Mouse (Mus musculus) midbrain, embryonic 14.5 days (tissue): Measurements from ENCODE around the gene Krt86. TPM values are rescaled to one million over a fixed set of nuclear protein-coding genes. Genes with fewer than 3 reads are reported as not detected.

Experiments
- ATAC-seq: fragments of 200-750 bp; cut with Nextera tagmentation; 2 replicates; pipeline ENCODE4 v1.8.0; 2017; ENCODE audit warnings: moderate number of reproducible peaks, moderate library complexity; ENCODE audit not compliant: low FRiP score, low TSS enrichment
- DNase-seq: peaks from one replicate; pipeline ENCODE4 v3.0.0-alpha.2; 2015
- H3K27ac ChIP-seq: fragments of 300-500 bp; sonication (generic); replicated peaks from 2 replicates; pipeline ENCODE4 v1.5.1; 2014; ENCODE audit warnings: mild to moderate bottlenecking, low read depth, low read length, moderate library complexity
- H3K27me3 ChIP-seq: fragments of 300-500 bp; sonication (generic); 2 replicates; pipeline ENCODE4 v1.6.1; 2014; ENCODE audit warnings: low read length, control low read depth, mixed read lengths; ENCODE audit not compliant: control insufficient read depth, insufficient read depth
- H3K36me3 ChIP-seq: fragments of 300-500 bp; sonication (generic); 2 replicates; pipeline ENCODE4 v1.6.1; 2014; ENCODE audit warnings: low read length, control low read depth; ENCODE audit not compliant: control insufficient read depth, insufficient read depth
- H3K4me1 ChIP-seq: fragments of 300-500 bp; sonication (generic); 2 replicates; pipeline ENCODE4 v1.6.1; 2014; ENCODE audit warnings: mild to moderate bottlenecking, antibody characterized with exemption, low read length, control low read depth; ENCODE audit not compliant: control insufficient read depth, insufficient read depth
- H3K4me2 ChIP-seq: fragments of 300-500 bp; sonication (generic); 2 replicates; pipeline ENCODE4 v1.6.1; 2014; ENCODE audit warnings: mild to moderate bottlenecking, low read length, moderate library complexity
- H3K4me3 ChIP-seq: fragments of 300-500 bp; sonication (generic); replicated peaks from 2 replicates; pipeline ENCODE4 v1.5.1; 2014; ENCODE audit warnings: low read depth, low read length
- H3K9ac ChIP-seq: fragments of 300-500 bp; sonication (generic); replicated peaks from 2 replicates; pipeline ENCODE4 v1.6.1; 2014; ENCODE audit warnings: mild to moderate bottlenecking, low read length, moderate library complexity
- H3K9me3 ChIP-seq: fragments of 300-500 bp; sonication (generic); 2 replicates; pipeline ENCODE4 v1.6.1; 2016; ENCODE audit warnings: low read length, control low read depth, mixed read lengths; ENCODE audit not compliant: control insufficient read depth
- WGBS: fragments of 180-500 bp; shearing (Covaris S2); extraction: QIAGEN DNeasy Blood & Tissue Kit; methylation state at CpG from one replicate; pipeline ENCODE4 v1.1.7; 2014; 5-methylcytosine and 5-hydroxymethylcytosine counted together
- polyA plus RNA-seq: library from polyadenylated mRNA; unstranded; fragments of >200 nt; fragmentation: Nextera tagmentation; extraction: Ambion mirVana; gene quantifications from 2 replicates; pipeline ENCODE4 v1.2.1, GENCODE M21; 2014

Krt86 gene
- polyA plus RNA-seq, 1 experiment from 2014 or later = 0.11 TPM

DNA sequence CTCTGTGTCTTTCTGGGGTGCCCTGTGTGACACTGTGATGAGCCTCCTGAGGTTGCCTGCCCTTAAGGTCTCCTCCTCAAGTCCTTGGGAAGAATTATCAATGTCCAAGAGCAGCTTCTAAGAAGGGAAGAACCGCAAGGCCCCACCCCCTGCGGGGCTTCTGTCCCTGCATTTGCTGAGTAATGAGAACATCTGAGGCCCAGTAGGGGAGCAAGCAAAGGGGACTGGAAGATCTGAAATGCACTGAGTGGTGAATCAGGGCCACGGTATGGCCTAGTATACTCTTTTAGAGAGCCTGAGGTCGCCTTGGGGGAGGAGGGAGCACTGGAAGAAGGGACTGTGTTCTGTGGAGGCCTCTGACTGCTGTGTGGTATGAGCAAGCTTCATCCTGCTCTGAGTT is 8.8 kb downstream of the Krt86 start:
- no peaks in the 10 kb centered on the region; the same call in 1 of the 2 replicates for H3K27me3 ChIP-seq
- no peaks in the 10 kb centered on the region for H3K9me3 ChIP-seq
- peaks cover 12% of the 10 kb centered on the region for H3K4me1 ChIP-seq
- H3K4me3 ChIP-seq = no peak overlapping the region
- no peak overlapping the region for H3K4me2 ChIP-seq
- no peak overlapping the region for H3K27ac ChIP-seq
- WGBS = 40% methylated on average over 4 of the region's 4 CpGs
- H3K9ac ChIP-seq = no peak overlapping the region
- no peaks in the 10 kb centered on the region for H3K36me3 ChIP-seq
- DNase-seq (no peak), ATAC-seq (no peak)

DNA sequence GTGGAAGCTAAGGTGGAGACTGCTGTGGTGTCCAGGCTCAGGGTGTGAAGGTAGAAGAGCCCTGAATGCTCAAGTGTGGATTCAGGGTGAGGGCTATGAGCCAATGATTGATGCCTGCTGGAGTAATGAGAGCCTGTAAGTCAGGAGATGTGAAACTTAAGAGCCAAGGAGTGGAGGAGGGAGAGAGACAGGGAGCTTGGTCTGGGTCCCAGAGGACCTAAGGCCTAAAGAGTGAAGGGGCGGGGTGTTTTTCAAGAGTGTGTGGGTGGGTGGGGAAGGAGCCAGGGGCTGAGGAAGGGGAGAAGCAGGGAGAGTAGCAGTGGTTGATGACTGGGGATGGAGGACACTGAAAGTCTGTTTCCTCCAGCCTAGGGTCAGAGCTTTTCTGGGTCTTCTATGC is 10.4 kb downstream of the Krt86 start:
- WGBS = 81% methylated on average over 1 of the region's 1 CpGs
- ATAC-seq (no peak), DNase-seq (no peak)
- no peak overlapping the region for H3K9ac ChIP-seq
- H3K4me3 ChIP-seq = no peak overlapping the region
- no peak overlapping the region for H3K27ac ChIP-seq
- no peaks in the 10 kb centered on the region for H3K36me3 ChIP-seq
- no peak overlapping the region for H3K4me2 ChIP-seq
- no peaks in the 10 kb centered on the region for H3K9me3 ChIP-seq
- no peaks in the 10 kb centered on the region; the same call in 1 of the 2 replicates for H3K27me3 ChIP-seq
- peaks cover 12% of the 10 kb centered on the region for H3K4me1 ChIP-seq

DNA sequence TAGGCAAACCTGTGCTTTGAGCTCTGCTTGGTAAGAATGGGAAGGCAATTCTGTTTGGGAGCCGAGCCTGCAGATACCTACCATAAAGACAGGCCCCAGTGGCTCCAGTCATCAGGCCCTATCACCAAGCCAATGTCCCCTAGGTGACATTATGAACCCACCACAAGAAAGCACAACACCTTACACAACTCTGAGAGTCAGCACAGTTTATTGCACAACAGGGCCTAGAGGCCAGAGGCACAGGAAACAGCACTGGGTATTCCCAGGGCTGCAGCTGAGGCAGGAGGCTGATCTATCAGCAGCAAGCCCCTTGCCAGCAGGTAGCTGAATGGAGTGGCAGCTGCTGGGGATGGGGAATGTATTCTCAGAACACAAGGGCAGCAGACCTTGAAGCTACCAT is 11.7 kb downstream of the Krt86 start:
- H3K36me3 ChIP-seq = no peaks in the 10 kb centered on the region
- no peak for ATAC-seq
- H3K4me1 ChIP-seq = no peaks in the 10 kb centered on the region
- no peaks in the 10 kb centered on the region for H3K9me3 ChIP-seq
- H3K4me2 ChIP-seq = no peak overlapping the region
- no peak overlapping the region for H3K4me3 ChIP-seq
- no peak overlapping the region for H3K9ac ChIP-seq
- H3K27me3 ChIP-seq = no peaks in the 10 kb centered on the region
- 100% methylated on average over 1 of the region's 1 CpGs for WGBS
- no peak overlapping the region for H3K27ac ChIP-seq
- DNase-seq = no peak

DNA sequence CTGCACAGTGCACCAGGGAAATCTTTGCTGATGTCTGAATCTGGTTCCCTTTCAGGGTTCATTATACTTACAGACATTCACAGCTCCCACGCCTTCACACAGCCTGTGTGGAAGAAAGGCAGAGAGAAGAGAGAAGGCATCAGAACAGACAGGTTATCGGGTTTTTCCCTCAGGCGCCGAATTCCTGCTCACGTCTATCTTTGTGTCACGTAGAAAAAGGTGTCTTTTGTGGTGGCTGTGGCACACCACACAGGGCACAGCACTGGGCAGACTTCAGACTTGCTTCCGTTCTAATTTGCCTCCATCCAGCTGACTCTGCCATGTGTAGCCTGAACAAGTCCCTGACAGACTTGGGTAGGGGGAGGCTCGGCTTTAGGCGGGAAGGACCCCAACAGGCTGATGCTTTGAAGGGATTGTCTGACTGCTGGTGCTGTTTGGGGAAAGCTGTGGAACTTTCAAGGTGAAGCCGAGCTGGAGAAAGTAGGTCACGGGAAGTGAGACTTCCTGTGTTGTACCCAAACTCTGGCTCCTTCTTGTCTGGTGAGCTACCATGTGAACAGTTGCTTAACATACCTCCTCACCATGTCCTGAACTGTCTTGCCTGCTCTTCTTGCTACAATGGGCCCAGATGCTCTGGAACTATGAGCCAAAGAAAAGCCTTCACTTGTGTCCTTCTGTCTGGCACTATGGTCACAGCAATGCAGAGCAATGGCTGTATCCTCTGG is 12.8 kb downstream of the Krt86 start:
- WGBS = 84% methylated on average over 11 of the region's 11 CpGs
- H3K4me3 ChIP-seq = no peak overlapping the region
- no peak for ATAC-seq
- H3K9ac ChIP-seq = no peak overlapping the region
- H3K4me1 ChIP-seq = no peaks in the 10 kb centered on the region
- no peaks in the 10 kb centered on the region for H3K27me3 ChIP-seq
- H3K9me3 ChIP-seq = no peaks in the 10 kb centered on the region
- peak; percentile 7 for DNase-seq
- H3K36me3 ChIP-seq = no peaks in the 10 kb centered on the region
- H3K27ac ChIP-seq = no peak overlapping the region
- H3K4me2 ChIP-seq = no peak overlapping the region

DNA sequence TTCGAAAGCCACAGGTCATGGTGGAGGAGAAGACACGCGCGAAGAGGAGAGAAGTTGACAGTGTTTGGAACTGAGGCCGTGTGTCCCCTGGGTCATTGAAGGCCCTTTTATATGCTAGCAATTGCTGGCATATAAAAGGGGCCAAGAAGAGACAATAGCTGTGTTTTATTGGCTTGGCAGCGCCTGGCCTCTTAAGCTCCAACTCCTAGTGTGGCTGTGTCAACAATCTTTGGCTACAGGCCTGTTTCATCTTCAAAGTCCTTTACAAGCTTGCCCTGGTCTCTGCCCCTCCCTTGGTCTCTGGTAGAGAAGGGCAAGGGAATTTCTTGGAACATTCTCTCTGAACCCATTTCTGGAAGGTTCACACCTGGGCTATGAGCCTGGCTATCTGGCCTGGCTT is 18.2 kb downstream of the Krt86 start, which contains the start of gene Krt83:
Krt83 (minus strand) TSS at position 82 of the 400 bp plus-strand sequence.
- H3K9me3 ChIP-seq = no peaks in the 10 kb centered on the region
- H3K27me3 ChIP-seq = no peaks in the 10 kb centered on the region
- no peak within 1 kb of the TSS for H3K27ac ChIP-seq
- 63% methylated on average over 6 of the region's 6 CpGs for WGBS
- no peak within 1 kb of the TSS for H3K4me3 ChIP-seq
- H3K4me2 ChIP-seq = no peak within 1 kb of the TSS
- peak; percentile 9 for DNase-seq
- H3K4me1 ChIP-seq = no peaks in the 10 kb centered on the region
- H3K36me3 ChIP-seq = no peaks in the 10 kb centered on the region
- no peak for ATAC-seq
- no peak within 1 kb of the TSS for H3K9ac ChIP-seq

DNA sequence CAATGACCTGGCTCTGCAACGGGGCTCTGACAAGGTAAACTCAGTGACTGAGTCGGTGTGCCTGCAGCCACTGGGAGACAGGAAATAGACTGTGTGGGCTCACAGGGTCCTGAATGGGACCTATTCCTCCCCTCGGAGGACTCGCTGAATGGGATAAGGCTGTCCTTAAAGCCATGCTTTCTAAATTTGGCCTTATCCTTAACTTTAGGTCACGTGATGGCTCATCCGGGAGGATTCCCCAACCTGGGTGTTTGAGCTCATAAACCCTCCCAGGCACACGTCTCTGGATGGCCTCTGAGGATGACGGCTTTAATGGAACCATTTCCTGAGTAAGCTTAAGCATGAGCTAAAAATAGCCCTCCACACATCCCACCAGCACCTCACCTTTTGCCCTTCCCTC is 19.4 kb downstream of the Krt86 start:
- DNase-seq (no peak), ATAC-seq (no peak)
- H3K27ac ChIP-seq = no peak overlapping the region
- 83% methylated on average over 8 of the region's 8 CpGs for WGBS
- no peak overlapping the region for H3K4me3 ChIP-seq
- no peaks in the 10 kb centered on the region for H3K4me1 ChIP-seq
- H3K9ac ChIP-seq = no peak overlapping the region
- H3K4me2 ChIP-seq = no peak overlapping the region
- H3K36me3 ChIP-seq = no peaks in the 10 kb centered on the region
- H3K27me3 ChIP-seq = no peaks in the 10 kb centered on the region
- H3K9me3 ChIP-seq = no peaks in the 10 kb centered on the region

DNA sequence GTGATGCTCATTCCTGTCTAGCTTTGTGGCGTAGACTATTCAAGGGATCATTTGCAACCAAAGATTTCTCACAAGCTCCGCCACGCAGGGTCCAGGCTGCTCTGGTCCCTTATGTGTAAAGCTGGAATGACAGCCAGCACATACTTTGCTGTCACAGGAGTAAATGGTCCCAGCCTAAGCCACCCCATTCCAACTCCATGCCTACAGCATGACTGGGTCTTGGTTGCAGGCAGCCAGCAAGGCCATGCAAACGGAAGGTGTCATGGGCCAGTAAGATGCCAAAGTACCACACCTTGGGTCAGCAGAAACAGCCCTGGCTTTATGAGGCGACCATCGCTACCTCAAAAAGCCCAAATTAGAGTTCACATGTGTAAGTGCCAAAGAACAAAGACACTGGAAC is 20.4 kb downstream of the Krt86 start:
- Histone ChIP-seq H3K4me2 (no peak overlapping the region), H3K27me3 (no peaks in the 10 kb centered on the region), H3K27ac (no peak overlapping the region), H3K9ac (no peak overlapping the region), H3K9me3 (no peaks in the 10 kb centered on the region), H3K4me1 (no peaks in the 10 kb centered on the region), H3K36me3 (no peaks in the 10 kb centered on the region), H3K4me3 (no peak overlapping the region)
- 93% methylated on average over 6 of the region's 6 CpGs for WGBS
- DNase-seq (no peak), ATAC-seq (no peak)

DNA sequence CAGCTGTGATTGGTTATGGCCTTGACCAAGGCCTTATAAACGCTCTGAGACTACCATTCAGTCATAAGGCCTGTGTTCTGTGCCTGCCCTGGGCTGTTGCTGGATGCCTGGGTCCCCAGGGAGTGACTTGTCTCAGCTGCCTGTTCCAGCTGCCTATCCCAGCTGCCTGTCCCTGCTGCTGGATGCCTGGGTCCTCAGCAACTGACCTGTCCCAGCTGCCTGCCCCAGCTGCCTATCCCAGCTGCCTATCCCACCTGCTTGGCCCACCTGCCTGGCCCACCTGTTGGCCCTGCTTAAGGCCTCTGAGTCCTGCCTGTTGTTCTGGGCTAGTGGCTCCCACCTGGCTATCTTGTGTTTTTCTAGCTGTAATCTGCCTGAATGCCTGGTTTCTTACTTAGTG is 20.9 kb downstream of the Krt86 start:
- DNase-seq = no peak
- Histone ChIP-seq H3K4me3 (no peak overlapping the region), H3K27ac (no peak overlapping the region), H3K9me3 (no peaks in the 10 kb centered on the region), H3K36me3 (no peaks in the 10 kb centered on the region), H3K27me3 (no peaks in the 10 kb centered on the region), H3K9ac (no peak overlapping the region), H3K4me2 (no peak overlapping the region), H3K4me1 (no peaks in the 10 kb centered on the region)
- 33% methylated on average over 1 of the region's 1 CpGs for WGBS
- ATAC-seq = no peak

DNA sequence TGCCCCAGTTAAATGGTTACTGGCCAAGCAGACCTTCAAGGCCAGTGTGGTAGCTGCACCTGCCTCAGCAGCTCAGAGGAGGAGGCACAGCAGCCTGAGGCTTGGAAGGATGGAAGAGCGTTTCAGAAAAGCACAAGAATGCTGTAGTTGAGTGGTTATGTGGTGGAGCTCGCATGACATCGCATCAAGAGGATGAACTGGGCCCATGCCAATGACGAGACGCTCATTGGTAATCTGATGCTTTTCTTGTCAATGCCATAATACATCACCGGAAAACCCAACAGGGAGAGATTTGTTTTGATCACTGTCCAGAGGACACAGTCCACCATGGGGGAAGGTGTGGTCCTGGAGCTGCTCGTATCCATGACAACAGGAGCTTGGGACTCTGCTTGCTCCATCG is 22.0 kb downstream of the Krt86 start:
- Histone ChIP-seq H3K9me3 (no peaks in the 10 kb centered on the region), H3K4me1 (no peaks in the 10 kb centered on the region), H3K27ac (no peak overlapping the region), H3K4me3 (no peak overlapping the region), H3K4me2 (no peak overlapping the region), H3K9ac (no peak overlapping the region), H3K36me3 (no peaks in the 10 kb centered on the region), H3K27me3 (no peaks in the 10 kb centered on the region)
- ATAC-seq (no peak), DNase-seq (no peak)
- WGBS = 91% methylated on average over 8 of the region's 8 CpGs
